Mouse (Mus musculus): Measurements from ENCODE around the gene St3gal3. TPM values are rescaled to one million over a fixed set of nuclear protein-coding genes. Genes with fewer than 3 reads are reported as not detected.

Gene St3gal3
- polyA plus RNA-seq, 1 experiment from 2014 or later, result 8.5 TPM

GRCm38 (mm10) chr4:118101497-118101896, 33.2 kb downstream of the St3gal3 start:
- H3K9me3 ChIP-seq, result no peaks in the 10 kb centered on the region
- no peak overlapping the region for H3K9ac ChIP-seq
- H3K4me2 ChIP-seq, result no peak overlapping the region
- H3K4me1 ChIP-seq, result no peaks in the 10 kb centered on the region
- ATAC-seq (ENCODE audit: low FRiP score), result no peak
- no peak overlapping the region for H3K4me3 ChIP-seq (replicated peaks)
- no peaks in the 10 kb centered on the region; the same call in none of the 2 replicates for H3K36me3 ChIP-seq (replicated peaks)
- H3K27me3 ChIP-seq, result no peaks in the 10 kb centered on the region
- H3K27ac ChIP-seq, result no peak overlapping the region
- WGBS, result 89% methylated on average over 6 of the region's 6 CpGs

- Histone ChIP-seq H3K36me3 (replicated peaks) (no peaks in the 10 kb centered on the region; the same call in none of the 2 replicates), H3K4me3 (replicated peaks) (no peak overlapping the region), H3K4me1 (no peaks in the 10 kb centered on the region), H3K9me3 (no peaks in the 10 kb centered on the region), H3K27ac (no peak overlapping the region), H3K27me3 (no peaks in the 10 kb centered on the region), H3K4me2 (no peak overlapping the region), H3K9ac (no peak overlapping the region)
- no peak for ATAC-seq (ENCODE audit: low FRiP score)
- WGBS, result 92% methylated on average over 8 of the region's 8 CpGs
These were observed 34.9 kb downstream of the St3gal3 start for GRCm38 (mm10) chr4:118099637-118100364.

GRCm38 (mm10) chr4:118098571-118098970, 36.1 kb downstream of the St3gal3 start:
- 96% methylated on average over 6 of the region's 6 CpGs for WGBS

GRCm38 (mm10) chr4:118096069-118096468, 38.6 kb downstream of the St3gal3 start:
- Histone ChIP-seq H3K27me3 (no peaks in the 10 kb centered on the region), H3K36me3 (replicated peaks) (no peaks in the 10 kb centered on the region; the same call in 1 of the 2 replicates), H3K4me3 (replicated peaks) (no peak overlapping the region), H3K27ac (no peak overlapping the region), H3K4me1 (no peaks in the 10 kb centered on the region), H3K9ac (no peak overlapping the region), H3K9me3 (no peaks in the 10 kb centered on the region), H3K4me2 (no peak overlapping the region)
- 87% methylated on average over 6 of the region's 6 CpGs for WGBS
- ATAC-seq (ENCODE audit: low FRiP score), result no peak

More at GRCm38 (mm10) chr4:118098571-118098970, 36.1 kb downstream of the St3gal3 start:
- no peak overlapping the region for H3K4me3 ChIP-seq (replicated peaks)
- H3K4me1 ChIP-seq, result no peaks in the 10 kb centered on the region
- ATAC-seq (ENCODE audit: low FRiP score), result no peak
- H3K4me2 ChIP-seq, result no peak overlapping the region
- no peaks in the 10 kb centered on the region for H3K27me3 ChIP-seq
- H3K9ac ChIP-seq, result no peak overlapping the region
- H3K36me3 ChIP-seq (replicated peaks), result no peaks in the 10 kb centered on the region; the same call in none of the 2 replicates
- H3K27ac ChIP-seq, result no peak overlapping the region
- no peaks in the 10 kb centered on the region for H3K9me3 ChIP-seq

GRCm38 (mm10) chr4:118092784-118093457, 41.8 kb downstream of the St3gal3 start:
- no peaks in the 10 kb centered on the region for H3K36me3 ChIP-seq (replicated peaks)
- no peak overlapping the region for H3K4me3 ChIP-seq (replicated peaks)
- H3K4me1 ChIP-seq, result peaks cover 5% of the 10 kb centered on the region; the same call in 1 of the 2 replicates
- no peak for ATAC-seq (ENCODE audit: low FRiP score)
- WGBS, result 95% methylated on average over 11 of the region's 11 CpGs
- H3K9me3 ChIP-seq, result no peaks in the 10 kb centered on the region
- H3K9ac ChIP-seq, result no peak overlapping the region
- no peak overlapping the region for H3K27ac ChIP-seq
- no peaks in the 10 kb centered on the region for H3K27me3 ChIP-seq
- H3K4me2 ChIP-seq, result no peak overlapping the region

DNA sequence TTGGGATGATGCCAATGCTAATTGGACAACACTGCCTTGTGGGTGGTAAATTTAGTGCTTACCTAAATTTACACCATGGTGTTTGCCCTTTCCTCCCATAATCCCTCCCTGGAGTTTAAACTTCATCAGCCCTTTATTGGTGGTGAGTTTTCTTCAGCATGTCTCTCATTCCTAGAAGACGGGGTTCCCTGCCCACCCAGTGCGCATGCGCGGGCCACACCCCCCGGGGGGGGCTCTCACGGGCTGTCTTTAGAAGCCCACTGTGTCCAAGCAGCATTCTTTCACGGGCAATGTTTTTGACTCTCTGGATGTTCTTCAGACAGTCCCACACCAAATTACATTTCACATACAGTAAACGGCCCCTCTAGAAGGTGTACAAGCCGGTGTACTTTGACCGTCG, 44.3 kb downstream of the St3gal3 start:
- Histone ChIP-seq H3K4me1 (peaks cover 5% of the 10 kb centered on the region; the same call in 1 of the 2 replicates), H3K27ac (no peak overlapping the region), H3K4me2 (no peak overlapping the region), H3K4me3 (replicated peaks) (no peak overlapping the region), H3K27me3 (no peaks in the 10 kb centered on the region), H3K9me3 (no peaks in the 10 kb centered on the region), H3K9ac (no peak overlapping the region), H3K36me3 (replicated peaks) (no peaks in the 10 kb centered on the region)
- 92% methylated on average over 11 of the region's 11 CpGs for WGBS
- no peak for ATAC-seq (ENCODE audit: low FRiP score)

GRCm38 (mm10) chr4:118089939-118090338, 44.8 kb downstream of the St3gal3 start:
- H3K4me2 ChIP-seq, result no peak overlapping the region
- no peak for ATAC-seq (ENCODE audit: low FRiP score)
- WGBS, result 63% methylated on average over 9 of the region's 9 CpGs

GRCm38 (mm10) chr4:118088771-118089170, 45.9 kb downstream of the St3gal3 start:
- Histone ChIP-seq H3K4me2 (no peak overlapping the region), H3K36me3 (replicated peaks) (no peaks in the 10 kb centered on the region), H3K4me1 (peaks cover 5% of the 10 kb centered on the region; the same call in 1 of the 2 replicates), H3K9ac (no peak overlapping the region), H3K27ac (no peak overlapping the region), H3K27me3 (no peaks in the 10 kb centered on the region), H3K9me3 (no peaks in the 10 kb centered on the region), H3K4me3 (replicated peaks) (no peak overlapping the region)
- 86% methylated on average over 2 of the region's 2 CpGs for WGBS
- no peak for ATAC-seq (ENCODE audit: low FRiP score)

More at GRCm38 (mm10) chr4:118089939-118090338, 44.8 kb downstream of the St3gal3 start:
- H3K4me1 ChIP-seq, result peaks cover 5% of the 10 kb centered on the region; the same call in 1 of the 2 replicates
- no peak overlapping the region for H3K9ac ChIP-seq
- no peak overlapping the region for H3K4me3 ChIP-seq (replicated peaks)
- no peaks in the 10 kb centered on the region for H3K9me3 ChIP-seq
- H3K27me3 ChIP-seq, result no peaks in the 10 kb centered on the region
- H3K36me3 ChIP-seq (replicated peaks), result no peaks in the 10 kb centered on the region
- H3K27ac ChIP-seq, result no peak overlapping the region

DNA sequence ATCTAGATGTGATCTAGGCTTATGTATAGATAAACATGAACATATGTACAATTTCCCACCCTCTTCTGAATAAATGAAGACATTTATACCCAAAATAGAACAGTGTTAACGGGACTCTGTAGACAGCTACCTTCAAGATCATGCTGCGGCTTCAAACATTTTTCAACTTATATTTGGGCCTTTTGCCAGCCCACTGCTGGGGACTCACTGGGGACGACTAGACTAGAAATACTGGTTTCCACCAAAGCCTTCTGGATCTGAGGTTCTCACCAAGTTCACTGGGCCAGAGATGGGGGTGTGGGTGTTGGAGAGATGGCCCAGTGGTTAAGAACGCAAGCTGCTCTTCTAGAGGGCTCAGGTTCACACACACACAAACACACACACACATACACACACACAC, 49.7 kb downstream of the St3gal3 start:
- 75% methylated on average over 4 of the region's 4 CpGs for WGBS
- Histone ChIP-seq H3K27ac (no peak overlapping the region), H3K27me3 (no peaks in the 10 kb centered on the region), H3K4me3 (replicated peaks) (no peak overlapping the region), H3K4me2 (no peak overlapping the region), H3K36me3 (replicated peaks) (no peaks in the 10 kb centered on the region), H3K9me3 (no peaks in the 10 kb centered on the region), H3K9ac (no peak overlapping the region), H3K4me1 (peaks cover 8% of the 10 kb centered on the region)
- ATAC-seq (ENCODE audit: low FRiP score), result no peak

DNA sequence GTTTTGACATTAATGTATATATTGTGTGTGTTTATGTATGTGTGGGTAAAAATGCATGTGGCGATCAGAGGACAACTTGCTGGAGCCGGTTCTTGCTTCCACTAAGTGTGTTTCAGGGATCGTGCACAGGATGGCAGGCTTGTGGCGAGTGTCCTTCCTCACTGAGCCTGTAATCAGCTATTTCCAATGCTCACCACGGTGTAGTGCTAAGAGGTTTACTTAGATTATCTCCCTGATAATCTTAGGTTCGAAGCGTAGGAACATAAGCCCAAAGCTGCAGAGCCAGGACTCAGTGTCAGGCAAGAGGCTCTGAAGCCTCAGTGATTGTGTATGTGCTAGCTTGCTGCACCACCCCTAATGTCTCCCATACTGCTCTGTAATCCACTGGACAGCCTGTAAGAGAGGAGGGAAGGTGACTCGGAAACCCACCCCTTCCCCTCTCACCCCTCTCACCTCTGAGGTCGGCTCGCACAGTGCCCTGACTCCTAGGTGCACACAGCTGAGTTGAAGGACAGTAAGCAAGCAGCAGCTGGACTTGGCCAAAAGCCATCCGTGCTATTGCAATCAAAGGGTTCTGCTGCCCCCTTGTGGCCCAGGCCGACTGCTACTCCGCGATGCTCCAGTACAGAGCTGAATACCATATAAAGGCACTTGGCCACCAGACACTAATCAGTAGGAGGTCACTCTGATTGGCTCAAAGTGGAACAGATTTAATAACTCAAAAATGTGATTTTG, 51.3 kb downstream of the St3gal3 start:
- Histone ChIP-seq H3K9ac (no peak overlapping the region), H3K36me3 (replicated peaks) (no peaks in the 10 kb centered on the region), H3K4me1 (peaks cover 4% of the 10 kb centered on the region), H3K4me3 (replicated peaks) (no peak overlapping the region), H3K27ac (no peak overlapping the region), H3K9me3 (no peaks in the 10 kb centered on the region), H3K4me2 (no peak overlapping the region), H3K27me3 (no peaks in the 10 kb centered on the region)
- ATAC-seq (ENCODE audit: low FRiP score), result peak; percentile 91
- 41% methylated on average over 14 of the region's 14 CpGs for WGBS

DNA sequence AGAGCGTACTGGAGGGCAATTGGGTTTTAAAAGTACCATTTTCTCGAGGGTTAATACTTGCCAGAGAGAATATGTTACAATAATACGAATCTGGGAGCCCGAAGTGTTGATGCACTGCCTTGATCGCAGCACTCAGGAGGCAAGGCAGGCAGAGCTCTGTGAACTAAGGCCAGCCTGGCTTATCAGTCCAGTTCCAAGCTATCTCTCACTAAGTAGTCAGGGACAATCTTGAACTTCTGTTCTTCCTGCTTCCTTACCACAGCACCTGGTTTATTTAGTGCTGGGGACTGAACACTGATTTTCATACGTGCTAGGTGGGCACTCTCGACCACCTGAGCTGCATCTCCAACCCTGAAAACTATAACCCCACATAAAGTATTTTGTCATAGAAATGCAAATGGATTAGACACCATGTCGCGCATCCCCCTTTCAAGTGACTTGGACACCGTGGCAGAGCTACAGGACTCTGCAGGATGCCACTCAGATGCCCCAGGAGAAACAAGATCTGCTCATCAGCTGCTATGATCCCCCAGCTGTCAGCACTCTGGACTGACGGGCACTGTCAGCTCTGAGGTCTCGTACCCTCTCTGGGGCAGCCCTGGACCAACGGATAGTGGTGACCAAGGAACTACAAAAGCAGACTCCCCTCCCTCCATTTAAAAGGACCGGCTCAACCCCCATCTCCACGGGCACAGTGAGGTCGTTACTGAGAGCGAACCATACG, 52.9 kb downstream of the St3gal3 start:
- H3K27me3 ChIP-seq, result no peaks in the 10 kb centered on the region
- H3K36me3 ChIP-seq (replicated peaks), result no peaks in the 10 kb centered on the region
- H3K4me3 ChIP-seq (replicated peaks), result no peak overlapping the region
- WGBS, result 87% methylated on average over 18 of the region's 18 CpGs
- ATAC-seq (ENCODE audit: low FRiP score), result no peak
- no peaks in the 10 kb centered on the region for H3K9me3 ChIP-seq
- no peak overlapping the region for H3K4me2 ChIP-seq
- no peak overlapping the region for H3K27ac ChIP-seq
- no peak overlapping the region for H3K9ac ChIP-seq
- H3K4me1 ChIP-seq, result peaks cover 3% of the 10 kb centered on the region

DNA sequence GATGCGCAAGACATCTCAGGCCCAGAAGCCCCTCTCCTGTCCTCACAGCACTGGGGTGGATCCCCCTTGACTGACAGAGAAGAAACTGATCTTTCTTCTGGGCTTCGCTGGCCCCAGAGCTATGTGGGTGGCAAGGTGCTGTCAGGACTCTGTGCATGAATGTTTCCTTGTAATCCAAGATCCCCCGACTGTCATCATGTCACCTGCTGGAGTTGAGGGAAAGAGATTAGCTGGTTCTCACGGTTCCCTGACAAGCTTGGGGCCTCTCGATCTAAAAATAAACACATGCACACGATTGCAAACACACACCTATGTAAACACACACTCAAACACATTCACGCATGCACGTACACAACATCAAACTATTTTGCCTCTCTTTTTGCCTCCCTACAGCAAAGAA, 54.2 kb downstream of the St3gal3 start:
- 76% methylated on average over 8 of the region's 8 CpGs for WGBS
- Histone ChIP-seq H3K9me3 (no peaks in the 10 kb centered on the region), H3K4me2 (no peak overlapping the region), H3K27me3 (no peaks in the 10 kb centered on the region), H3K9ac (no peak overlapping the region), H3K27ac (no peak overlapping the region), H3K36me3 (replicated peaks) (no peaks in the 10 kb centered on the region), H3K4me1 (peaks cover 3% of the 10 kb centered on the region), H3K4me3 (replicated peaks) (no peak overlapping the region)
- no peak for ATAC-seq (ENCODE audit: low FRiP score)
